Mouse (Mus musculus) retina, postnatal 7 days (tissue): ENCODE measurements at regions not wholly inside any gene's neighbourhood (a gene's known extent, or its start where the extent isn't known, plus 50 kb on each side); places are given as distances from the start of the nearest gene placed in this dataset.
"Not testable (repeated sequence)": the region's sequence is repeated elsewhere in the genome, so short reads cannot be mapped to it uniquely, and the experiment has no call there.

ENCODE experiments used
- DNase-seq: peaks from one replicate; pipeline ENCODE4 v3.0.0-alpha.2; 2012; ENCODE audit warnings: low read depth, low spot score

GRCm38 (mm10) chrX:103250961-103251360, 64.5 kb upstream of the Nap1l2 start:
- no peak for DNase-seq

GRCm38 (mm10) chrX:103251478-103251877, 65.0 kb upstream of the Nap1l2 start:
- not testable (repeated sequence) for DNase-seq

- not testable (repeated sequence) for DNase-seq
Measured at GRCm38 (mm10) chrX:103252056-103252850, 65.8 kb upstream of the Nap1l2 start.

- no peak for DNase-seq
Measured at GRCm38 (mm10) chrX:103252881-103253280, 66.4 kb upstream of the Nap1l2 start.

GRCm38 (mm10) chrX:103254867-103255266, 66.3 kb upstream of the Cdx4 start:
- DNase-seq = no peak

- DNase-seq = peak; percentile 39
Measured at GRCm38 (mm10) chrX:103259882-103260281, 61.3 kb upstream of the Cdx4 start.
